Mouse (Mus musculus) MEL (cell line): ENCODE data around the gene Tmtc2.

Experiments
- CHD2 ChIP-seq: IDR thresholded peaks from 2 replicates; pipeline ENCODE4 v1.6.1; 2011; ENCODE audit warnings: low read length, improper control_type of control experiment
- CTCF ChIP-seq, 3 experiments: IDR thresholded peaks in 2 of 3; conservative IDR thresholded peaks in 1 of 3; 2 replicates each; pipeline ENCODE4 v1.5.1; 2011 to 2012; ENCODE audit warnings: low read length in 3 of 3, low read depth in 2 of 3, mild to moderate bottlenecking in 2 of 3, improper control_type of control experiment in 1 of 3, inconsistent platforms in 1 of 3, mixed read lengths in 1 of 3, moderate library complexity in 1 of 3; ENCODE audit not compliant: control insufficient read depth in 1 of 3, insufficient read depth in 1 of 3, poor library complexity in 1 of 3, severe bottlenecking in 1 of 3
- EP300 ChIP-seq, 2 experiments: IDR thresholded peaks; 2 replicates each; pipeline ENCODE4 v1.6.1; 2011; ENCODE audit warnings: improper control_type of control experiment in 2 of 2, low read length in 2 of 2, low read depth in 1 of 2, mild to moderate bottlenecking in 1 of 2
- MAFK ChIP-seq: IDR thresholded peaks from 2 replicates; pipeline ENCODE4 v1.6.1; 2011; ENCODE audit warnings: low read depth, mild to moderate bottlenecking, low read length, improper control_type of control experiment, borderline replicate concordance
- MAZ ChIP-seq: IDR thresholded peaks from 2 replicates; pipeline ENCODE4 v1.6.1; 2012; ENCODE audit warnings: low read depth, mild to moderate bottlenecking, inconsistent platforms, low read length, improper control_type of control experiment
- MXI1 ChIP-seq: IDR thresholded peaks from 2 replicates; pipeline ENCODE4 v1.6.1; 2011; ENCODE audit warnings: mild to moderate bottlenecking, low read depth, low read length, improper control_type of control experiment
- TBP ChIP-seq: IDR thresholded peaks from 2 replicates; pipeline ENCODE4 v1.8.0; 2011; ENCODE audit warnings: low read depth, low read length, improper control_type of control experiment

DNA sequence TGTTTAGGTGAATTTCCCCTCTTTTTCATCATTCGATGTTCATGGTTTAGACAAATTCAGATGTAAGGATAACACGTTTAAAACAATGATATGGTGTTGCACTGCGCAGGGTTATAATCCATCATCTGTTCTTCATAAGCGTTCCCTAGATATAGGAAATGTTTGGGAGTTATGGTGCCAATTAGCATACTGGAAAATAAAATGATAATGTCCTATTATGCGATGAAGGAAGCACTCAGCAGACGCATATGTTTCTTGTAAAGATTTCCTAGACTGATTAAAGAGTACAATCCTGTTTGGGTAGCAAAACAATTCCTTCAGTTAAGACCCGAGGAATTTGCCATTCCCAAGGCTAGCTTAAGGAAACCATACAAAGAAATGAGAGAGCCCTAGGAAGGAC, 343.8 kb downstream of the Tmtc2 start:
- TF ChIP-seq MAZ: no peak
- TF ChIP-seq EP300 (IDR thresholded peaks at IDR 0.05; ENCODE audit: low read depth in 1 of 2, low read length in 2 of 2): no peak
- no peak for TF ChIP-seq CTCF (IDR thresholded peaks at IDR 0.05 in 2 of 3, conservative IDR thresholded peaks at IDR 0.05 in 1 of 3; ENCODE audit: control insufficient read depth in 1 of 3, insufficient read depth in 1 of 3, low read depth in 2 of 3, low read length in 3 of 3, poor library complexity in 1 of 3, severe bottlenecking in 1 of 3)
- TF ChIP-seq CHD2: no peak
- no peak for TF ChIP-seq MAFK
- TF ChIP-seq MXI1: no peak
- TF ChIP-seq TBP: no peak
